Mouse (Mus musculus) intestine, embryonic 15.5 days (tissue): ENCODE measurements around the gene Dytn. TPM values are rescaled to one million over a fixed set of nuclear protein-coding genes. Genes with fewer than 3 reads are reported as not detected.

Experiments used
- ATAC-seq: fragments of 200-750 bp; cut with Nextera tagmentation; 2 replicates; pipeline ENCODE4 v1.8.0; 2017; ENCODE audit warnings: moderate TSS enrichment, moderate library complexity
- H3K27ac ChIP-seq: fragments of 300-500 bp; sonication (generic); 2 replicates; pipeline ENCODE4 v1.5.1; 2015; ENCODE audit warnings: mild to moderate bottlenecking, inconsistent platforms
- H3K27me3 ChIP-seq: fragments of 300-500 bp; sonication (generic); replicated peaks from 2 replicates; pipeline ENCODE4 v1.6.1; 2015; ENCODE audit warnings: inconsistent platforms
- H3K36me3 ChIP-seq: fragments of 300-500 bp; sonication (generic); 2 replicates; pipeline ENCODE4 v1.6.1; 2015; ENCODE audit warnings: inconsistent platforms
- H3K4me1 ChIP-seq: fragments of 300-500 bp; sonication (generic); replicated peaks from 2 replicates; pipeline ENCODE4 v1.6.1; 2015; ENCODE audit warnings: inconsistent platforms
- H3K4me2 ChIP-seq: fragments of 300-500 bp; sonication (generic); replicated peaks from 2 replicates; pipeline ENCODE4 v1.6.1; 2015; ENCODE audit warnings: mild to moderate bottlenecking, inconsistent platforms
- H3K4me3 ChIP-seq: fragments of 300-500 bp; sonication (generic); replicated peaks from 2 replicates; pipeline ENCODE4 v1.5.1; 2015; ENCODE audit warnings: inconsistent platforms
- H3K9ac ChIP-seq: fragments of 300-500 bp; sonication (generic); 2 replicates; pipeline ENCODE4 v1.6.1; 2015; ENCODE audit warnings: inconsistent platforms
- H3K9me3 ChIP-seq: fragments of 300-500 bp; sonication (generic); 2 replicates; pipeline ENCODE4 v1.6.1; 2016; ENCODE audit warnings: inconsistent platforms
- WGBS: fragments of 180-500 bp; shearing (Covaris S2); methylation state at CpG from one replicate; pipeline ENCODE4 v1.1.7; 2015; 5-methylcytosine and 5-hydroxymethylcytosine counted together
- polyA plus RNA-seq: library from polyadenylated mRNA; unstranded; fragments of >200 nt; fragmentation: Nextera tagmentation; extraction: Ambion mirVana; gene quantifications from 2 replicates; pipeline ENCODE4 v1.2.1, GENCODE M21; 2015

Gene Dytn
- not detected in 2 replicates for polyA plus RNA-seq

DNA sequence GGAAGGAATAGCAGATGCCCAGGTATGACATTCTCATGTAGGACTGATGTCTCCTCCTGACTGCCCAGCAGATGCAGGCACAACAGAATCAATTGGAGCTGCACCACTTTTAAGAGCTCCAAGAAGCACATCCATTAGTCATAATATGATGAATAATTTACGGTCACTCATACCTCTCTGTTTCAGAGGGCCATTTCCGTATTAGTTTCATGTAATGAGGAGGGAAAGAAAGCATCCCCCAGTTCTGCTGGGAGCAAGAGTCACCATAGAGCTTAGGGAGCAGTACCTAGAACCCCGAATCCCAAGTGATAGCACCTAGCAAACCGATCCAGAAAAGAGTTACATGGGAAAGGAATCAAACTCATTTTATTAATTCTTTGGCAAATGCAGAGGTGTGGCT lies at the start of gene Dytn:
Gene Dytn, minus strand, starts transcription at position 101 of the 400 bp plus-strand sequence.
- H3K9ac ChIP-seq = no peak within 1 kb of the TSS
- ATAC-seq = no peak
- no peak within 1 kb of the TSS for H3K4me2 ChIP-seq
- no peaks in the 10 kb centered on the region for H3K4me1 ChIP-seq
- H3K27me3 ChIP-seq = no peaks in the 10 kb centered on the region
- no peaks in the 10 kb centered on the region for H3K9me3 ChIP-seq
- no peak within 1 kb of the TSS for H3K27ac ChIP-seq
- no peak within 1 kb of the TSS for H3K4me3 ChIP-seq
- WGBS = 84% methylated on average over 4 of the region's 4 CpGs
- H3K36me3 ChIP-seq = no peaks in the 10 kb centered on the region

DNA sequence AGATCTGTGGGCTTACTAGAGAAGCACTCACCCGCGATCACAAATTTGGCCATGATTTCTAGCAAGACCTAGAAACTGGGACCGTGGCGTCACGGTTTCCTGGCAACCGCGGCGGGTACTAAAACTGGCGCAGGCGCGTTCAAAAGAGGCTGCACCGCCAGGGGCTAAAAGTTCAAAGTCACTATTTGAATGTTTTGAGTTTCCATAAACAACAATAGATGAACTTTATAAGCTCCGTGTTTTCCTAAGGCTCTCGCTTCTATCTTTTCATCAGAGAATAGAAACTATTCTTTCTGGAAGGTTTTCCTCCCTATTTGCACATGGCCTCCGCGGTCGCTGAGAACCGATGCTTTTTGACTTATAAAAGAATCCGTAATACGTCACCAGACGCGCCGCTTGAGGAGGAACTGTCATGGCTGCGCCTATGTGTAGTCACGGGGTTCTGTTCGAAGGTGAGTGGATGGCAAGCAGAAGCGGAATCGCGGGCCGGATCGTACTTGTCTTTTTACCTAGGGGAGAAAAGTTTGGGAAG lies 43.6 kb upstream of the Dytn start, which contains the start of the genes Mdh1b and Fastkd2:
Gene Mdh1b, minus strand, starts transcription at position 79 of the 532 bp plus-strand sequence.
Gene Fastkd2, plus strand, starts transcription at position 375 of the 532 bp plus-strand sequence.
- H3K4me2 ChIP-seq = peak within 1 kb of the TSS; percentile 64
- H3K27me3 ChIP-seq = no peaks in the 10 kb centered on the region
- H3K4me3 ChIP-seq = peak within 1 kb of the TSS; percentile 53
- H3K4me1 ChIP-seq = peaks cover 6% of the 10 kb centered on the region; the same call in 1 of the 2 replicates
- peak; percentile 97 for ATAC-seq
- 0% methylated on average over 31 of the region's 31 CpGs for WGBS
- no peaks in the 10 kb centered on the region for H3K9me3 ChIP-seq
- no peaks in the 10 kb centered on the region for H3K36me3 ChIP-seq
- no peak within 1 kb of the TSS for H3K27ac ChIP-seq
- H3K9ac ChIP-seq = peak within 1 kb of the TSS; percentile 51

DNA sequence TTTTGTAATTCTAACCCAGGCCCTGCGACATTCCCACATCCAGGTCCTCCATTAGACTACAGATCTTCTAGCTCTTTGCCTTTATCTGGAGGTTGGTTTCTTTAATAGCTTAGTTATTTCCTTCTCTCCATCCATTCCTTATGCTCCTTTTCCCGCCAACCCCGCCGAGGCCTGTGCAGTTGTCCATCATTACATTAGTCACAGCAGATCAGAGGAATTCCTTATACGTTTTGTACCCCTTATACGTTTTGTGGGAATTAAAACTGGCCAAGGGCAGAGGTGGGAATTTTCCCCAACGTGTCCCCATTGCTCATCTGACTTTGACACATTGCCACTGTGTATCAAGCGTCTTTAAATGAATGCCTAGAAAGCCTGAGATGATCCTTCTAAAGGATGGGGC lies 43.1 kb upstream of the Dytn start:
- peak overlapping the region; percentile 64 for H3K4me2 ChIP-seq
- H3K9ac ChIP-seq = 0 out of 2 replicates have a peak overlapping the region, but pooled peaks have one; percentile 11
- peak overlapping the region; percentile 53 for H3K4me3 ChIP-seq
- peaks cover 6% of the 10 kb centered on the region; the same call in 1 of the 2 replicates for H3K4me1 ChIP-seq
- H3K27ac ChIP-seq = no peak overlapping the region
- no peaks in the 10 kb centered on the region for H3K36me3 ChIP-seq
- no peaks in the 10 kb centered on the region for H3K27me3 ChIP-seq
- WGBS = 48% methylated on average over 8 of the region's 8 CpGs
- ATAC-seq = no peak; the same call in 1 of the 2 replicates
- no peaks in the 10 kb centered on the region for H3K9me3 ChIP-seq

DNA sequence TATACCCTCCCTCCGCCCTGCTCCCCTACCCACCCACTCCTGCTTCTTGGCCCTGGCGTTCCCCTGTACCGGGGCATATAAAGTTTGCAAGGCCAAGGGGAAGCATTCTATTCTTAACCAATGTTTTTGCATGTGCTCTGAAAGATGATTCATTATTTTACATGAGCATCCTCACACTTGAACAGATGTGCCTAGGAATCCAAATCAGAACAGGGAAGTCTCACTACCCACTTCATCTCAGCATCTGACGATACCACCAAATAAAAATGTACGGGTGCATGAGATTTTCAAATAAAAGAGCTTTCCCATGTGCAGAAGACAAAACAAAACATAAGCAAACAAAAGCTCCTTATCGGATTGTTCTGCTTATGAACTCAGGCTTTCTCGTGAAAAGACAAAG lies 33.4 kb upstream of the Dytn start:
- no peak for ATAC-seq
- Histone ChIP-seq H3K9me3 (no peaks in the 10 kb centered on the region), H3K27ac (no peak overlapping the region), H3K27me3 (no peaks in the 10 kb centered on the region), H3K4me3 (no peak overlapping the region), H3K9ac (no peak overlapping the region), H3K4me2 (no peak overlapping the region), H3K4me1 (no peaks in the 10 kb centered on the region), H3K36me3 (no peaks in the 10 kb centered on the region)
- 83% methylated on average over 7 of the region's 7 CpGs for WGBS

DNA sequence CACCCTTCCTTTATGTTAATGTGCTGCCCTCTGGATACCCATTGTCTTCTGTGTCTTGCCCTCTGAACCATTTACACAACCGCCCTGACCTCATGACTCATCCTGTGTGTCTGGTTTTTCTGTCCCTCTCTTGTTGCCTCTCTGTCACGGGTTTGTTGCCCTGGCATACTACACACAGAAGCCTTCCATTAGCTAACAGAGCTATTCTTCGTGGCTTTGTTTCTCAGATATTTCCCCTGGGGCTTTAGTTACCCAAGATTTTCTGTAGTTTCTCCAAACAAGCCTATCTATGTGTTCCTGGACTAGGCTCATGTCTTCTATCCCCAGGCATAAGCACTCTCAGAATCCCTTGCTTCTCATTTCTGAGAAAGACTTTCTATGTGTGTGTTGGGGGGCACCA lies 22.1 kb upstream of the Dytn start:
- no peak overlapping the region for H3K27ac ChIP-seq
- H3K4me2 ChIP-seq = no peak overlapping the region
- WGBS = 69% methylated on average over 3 of the region's 3 CpGs
- H3K4me1 ChIP-seq = no peaks in the 10 kb centered on the region
- no peak for ATAC-seq
- H3K9ac ChIP-seq = no peak overlapping the region
- H3K36me3 ChIP-seq = no peaks in the 10 kb centered on the region
- no peaks in the 10 kb centered on the region for H3K9me3 ChIP-seq
- H3K27me3 ChIP-seq = no peaks in the 10 kb centered on the region
- H3K4me3 ChIP-seq = no peak overlapping the region

DNA sequence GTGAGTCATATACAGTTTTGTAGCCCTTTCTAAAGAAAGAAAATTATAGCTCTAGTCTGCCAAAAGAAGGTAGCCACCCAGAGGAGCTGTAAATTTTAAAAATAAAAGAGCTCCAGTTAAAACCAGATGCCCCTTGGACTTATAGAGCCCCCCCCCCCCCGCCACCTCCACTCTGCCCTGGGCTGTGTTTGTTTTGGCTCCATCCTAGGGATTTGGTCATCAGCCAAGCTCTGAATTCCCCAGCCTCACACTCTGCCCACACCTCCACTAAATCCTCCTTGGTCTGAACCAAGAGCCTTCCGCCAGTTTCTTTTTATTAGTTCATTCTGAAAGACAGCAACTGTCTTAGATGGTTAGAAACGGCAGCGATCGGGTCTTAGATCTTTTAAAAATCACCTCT lies 19.0 kb upstream of the Dytn start:
- no peak overlapping the region for H3K9ac ChIP-seq
- no peaks in the 10 kb centered on the region for H3K9me3 ChIP-seq
- 54% methylated on average over 5 of the region's 5 CpGs for WGBS
- H3K27me3 ChIP-seq = no peaks in the 10 kb centered on the region
- no peaks in the 10 kb centered on the region for H3K4me1 ChIP-seq
- H3K4me3 ChIP-seq = no peak overlapping the region
- no peaks in the 10 kb centered on the region for H3K36me3 ChIP-seq
- no peak overlapping the region for H3K27ac ChIP-seq
- H3K4me2 ChIP-seq = no peak overlapping the region
- ATAC-seq = 0 out of 2 replicates have a peak, but pooled peaks have one; percentile 53

DNA sequence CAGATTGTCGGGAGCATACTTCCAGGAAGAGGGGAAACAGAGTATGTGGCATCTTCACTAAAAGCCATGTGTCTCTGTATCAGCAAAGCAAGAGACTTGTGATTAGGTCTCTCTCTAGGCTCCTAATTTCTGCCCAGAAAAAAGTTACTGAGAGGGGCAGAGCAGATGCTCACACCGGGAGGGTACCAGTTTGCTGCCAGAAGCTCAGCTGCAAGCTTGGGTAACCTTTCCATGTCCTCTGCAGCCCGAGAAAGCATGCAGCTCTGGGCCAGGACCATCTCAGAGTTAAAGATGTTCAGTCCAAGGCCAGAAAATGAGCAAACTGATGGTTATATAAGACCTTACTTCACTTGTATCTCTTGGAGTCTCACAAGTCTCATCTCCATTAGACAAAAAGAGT lies 10.1 kb upstream of the Dytn start:
- no peaks in the 10 kb centered on the region for H3K27me3 ChIP-seq

DNA sequence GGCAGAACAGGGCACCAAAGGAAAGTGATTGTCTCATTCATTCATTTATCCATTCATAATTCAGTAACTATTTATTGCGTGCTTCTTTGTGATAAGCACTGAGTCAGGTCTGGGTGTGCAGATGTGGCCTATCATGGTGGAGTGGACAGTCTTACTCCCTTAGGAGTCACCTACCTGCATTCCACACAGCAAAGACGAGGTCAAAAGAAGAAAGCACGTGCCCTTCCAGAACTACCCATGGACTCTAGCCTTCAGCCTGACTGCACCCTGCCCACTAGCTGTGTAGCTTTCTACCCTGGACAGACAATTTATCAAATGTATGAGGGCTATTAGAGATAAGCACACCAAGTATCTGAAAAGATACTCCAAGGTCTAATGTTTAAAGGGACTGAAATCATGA lies 10.8 kb downstream of the Dytn start:
- Histone ChIP-seq H3K9me3 (no peaks in the 10 kb centered on the region), H3K36me3 (no peaks in the 10 kb centered on the region), H3K9ac (no peak overlapping the region), H3K4me3 (no peak overlapping the region), H3K4me1 (no peaks in the 10 kb centered on the region), H3K4me2 (no peak overlapping the region), H3K27ac (no peak overlapping the region), H3K27me3 (no peaks in the 10 kb centered on the region)
- WGBS = 68% methylated on average over 3 of the region's 3 CpGs
- ATAC-seq = peak; percentile 70

More for the DNA sequence above, 10.1 kb upstream of the Dytn start:
- Histone ChIP-seq H3K4me1 (no peaks in the 10 kb centered on the region), H3K36me3 (no peaks in the 10 kb centered on the region), H3K9me3 (no peaks in the 10 kb centered on the region), H3K4me3 (no peak overlapping the region), H3K4me2 (no peak overlapping the region), H3K9ac (no peak overlapping the region), H3K27ac (no peak overlapping the region)
- ATAC-seq = no peak
- 77% methylated on average over 3 of the region's 3 CpGs for WGBS

DNA sequence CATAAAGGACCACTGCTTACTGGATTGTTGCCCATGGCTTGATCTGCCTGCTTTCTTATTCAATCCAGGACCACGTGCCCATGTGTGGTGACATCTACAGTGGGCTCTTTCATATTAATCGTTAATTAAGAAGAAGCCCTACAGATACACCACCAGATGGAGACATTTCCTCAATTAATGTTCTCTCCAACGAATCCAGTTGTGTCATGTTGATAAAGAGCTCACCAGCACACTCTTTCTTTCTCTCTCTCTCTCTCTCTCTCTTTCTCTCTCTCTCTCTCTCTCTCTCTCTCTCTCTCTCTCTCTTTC lies 17.9 kb downstream of the Dytn start:
- Histone ChIP-seq H3K9me3 (no peaks in the 10 kb centered on the region), H3K36me3 (no peaks in the 10 kb centered on the region), H3K27ac (no peak overlapping the region), H3K4me3 (no peak overlapping the region), H3K4me1 (no peaks in the 10 kb centered on the region), H3K4me2 (0 out of 2 replicates have a peak overlapping the region, but pooled peaks have one; percentile 17), H3K27me3 (no peaks in the 10 kb centered on the region), H3K9ac (no peak overlapping the region)
- WGBS = 4% methylated on average over 3 of the region's 3 CpGs
- no peak for ATAC-seq

DNA sequence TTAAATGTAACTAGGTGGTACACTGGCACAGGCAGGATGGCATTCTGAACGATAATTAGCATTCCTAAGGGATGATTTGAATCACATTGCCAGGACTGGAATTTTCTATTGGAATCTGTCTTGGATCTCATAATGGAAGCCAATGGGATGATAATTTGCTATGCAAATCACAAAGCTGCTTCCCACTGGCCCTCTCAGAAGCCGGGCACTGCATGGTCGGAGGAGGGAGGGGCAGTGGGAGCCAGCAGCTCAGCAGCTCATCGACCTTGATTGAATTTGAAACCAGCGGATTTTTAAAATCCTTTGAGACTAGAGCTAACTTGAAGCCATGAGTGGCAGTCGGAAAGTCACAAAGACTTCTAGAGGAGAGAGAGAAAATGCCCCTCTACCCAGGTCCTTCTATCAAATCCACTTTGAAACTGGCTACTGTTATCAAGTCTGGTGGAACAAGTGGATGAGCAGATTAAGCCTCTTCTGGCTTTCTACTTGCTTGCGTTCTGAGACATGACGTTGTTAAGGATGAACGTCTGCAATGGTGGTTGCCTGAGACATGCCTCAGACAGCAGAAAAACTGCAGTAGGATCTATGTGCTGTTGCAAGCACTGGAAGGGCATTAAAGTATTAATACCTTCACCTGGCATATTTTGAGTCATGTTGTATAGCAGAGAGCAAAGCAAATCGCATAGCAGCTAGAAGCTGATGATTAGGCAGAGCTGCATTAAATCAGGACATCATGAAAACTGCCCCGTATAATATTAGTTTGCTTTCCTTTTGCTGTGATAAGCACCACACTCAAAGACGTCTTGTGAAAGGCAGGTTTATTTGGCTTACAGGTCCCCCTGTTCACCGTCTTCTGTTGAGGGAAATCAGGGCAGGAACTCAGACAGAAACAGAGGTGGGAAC lies 18.5 kb downstream of the Dytn start:
- WGBS = 31% methylated on average over 13 of the region's 13 CpGs
- H3K4me2 ChIP-seq = 0 out of 2 replicates have a peak overlapping the region, but pooled peaks have one; percentile 17
- no peaks in the 10 kb centered on the region for H3K27me3 ChIP-seq
- no peaks in the 10 kb centered on the region for H3K4me1 ChIP-seq
- no peak overlapping the region for H3K9ac ChIP-seq
- no peaks in the 10 kb centered on the region for H3K36me3 ChIP-seq
- H3K9me3 ChIP-seq = no peaks in the 10 kb centered on the region
- no peak overlapping the region for H3K27ac ChIP-seq
- no peak overlapping the region for H3K4me3 ChIP-seq
- no peak for ATAC-seq

DNA sequence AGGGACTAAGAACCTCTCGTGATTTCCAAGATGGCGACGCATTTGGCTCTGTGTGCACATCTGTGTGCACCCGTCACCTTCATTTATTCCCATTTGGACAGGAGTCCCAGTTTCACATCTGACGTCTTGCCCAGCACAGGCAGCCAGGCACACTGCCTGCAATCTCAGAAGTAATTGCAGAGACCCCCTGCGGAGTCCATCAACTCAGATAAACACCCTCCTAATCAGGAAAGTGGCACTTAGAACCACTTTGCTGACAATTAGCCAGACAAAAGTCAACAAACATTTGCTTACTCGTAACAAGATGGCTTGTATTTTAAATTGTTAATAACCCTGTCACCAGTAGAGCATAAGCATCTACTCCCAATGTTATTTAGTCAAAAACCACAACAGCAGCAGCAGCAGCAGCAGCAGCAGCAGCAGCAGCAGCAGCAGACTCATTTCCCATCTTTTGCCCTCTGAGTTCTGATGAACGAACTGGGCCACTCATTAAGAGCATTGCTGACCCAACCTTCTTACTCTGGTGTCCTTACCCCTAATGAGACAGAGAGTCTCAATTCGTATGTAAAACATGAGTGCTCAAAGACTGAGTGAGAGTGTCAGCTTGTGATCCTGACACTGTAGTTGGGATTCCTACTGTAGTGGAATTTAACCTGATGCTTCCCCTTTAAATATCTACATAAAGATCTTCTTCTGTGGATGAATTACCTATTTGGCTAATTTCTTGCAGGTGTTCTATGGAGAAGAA lies 19.4 kb downstream of the Dytn start:
- Histone ChIP-seq H3K4me3 (no peak overlapping the region), H3K36me3 (no peaks in the 10 kb centered on the region), H3K4me2 (no peak overlapping the region), H3K27ac (no peak overlapping the region), H3K9ac (no peak overlapping the region), H3K4me1 (no peaks in the 10 kb centered on the region), H3K9me3 (no peaks in the 10 kb centered on the region), H3K27me3 (no peaks in the 10 kb centered on the region)
- WGBS = 53% methylated on average over 9 of the region's 9 CpGs
- no peak for ATAC-seq

DNA sequence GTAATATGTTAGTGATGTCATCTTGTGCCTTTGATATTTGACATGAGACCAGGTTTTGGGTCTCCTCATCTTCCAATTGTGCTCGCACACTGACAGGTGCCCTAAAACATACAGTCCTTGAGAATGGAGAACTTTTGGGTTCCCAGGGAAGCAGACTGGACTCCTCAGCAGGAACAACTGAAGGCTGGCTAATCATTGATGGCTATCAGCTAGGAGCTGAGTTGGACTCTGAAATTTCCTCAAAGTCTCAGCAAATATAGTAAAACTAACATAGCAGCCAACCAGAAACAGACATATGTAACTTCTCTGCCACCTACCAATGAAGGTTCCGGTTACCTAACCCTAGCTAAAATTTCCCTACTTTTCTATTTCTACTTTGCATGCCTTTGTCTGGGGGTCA lies 20.6 kb downstream of the Dytn start:
- peak; percentile 61 for ATAC-seq
- no peaks in the 10 kb centered on the region for H3K4me1 ChIP-seq
- WGBS = 63% methylated on average over 2 of the region's 2 CpGs
- H3K27ac ChIP-seq = no peak overlapping the region
- no peaks in the 10 kb centered on the region for H3K9me3 ChIP-seq
- H3K4me3 ChIP-seq = no peak overlapping the region
- H3K9ac ChIP-seq = no peak overlapping the region
- no peaks in the 10 kb centered on the region for H3K27me3 ChIP-seq
- no peaks in the 10 kb centered on the region for H3K36me3 ChIP-seq
- no peak overlapping the region for H3K4me2 ChIP-seq
